Mouse (Mus musculus) WW6 (cell line): ENCODE data around the gene Slc9a5.

Source experiments
- DNase-seq: peaks from one replicate; pipeline ENCODE4 v3.0.0-alpha.2; 2013; ENCODE audit warnings: low read depth, low spot score

The Slc9a5 gene

DNA sequence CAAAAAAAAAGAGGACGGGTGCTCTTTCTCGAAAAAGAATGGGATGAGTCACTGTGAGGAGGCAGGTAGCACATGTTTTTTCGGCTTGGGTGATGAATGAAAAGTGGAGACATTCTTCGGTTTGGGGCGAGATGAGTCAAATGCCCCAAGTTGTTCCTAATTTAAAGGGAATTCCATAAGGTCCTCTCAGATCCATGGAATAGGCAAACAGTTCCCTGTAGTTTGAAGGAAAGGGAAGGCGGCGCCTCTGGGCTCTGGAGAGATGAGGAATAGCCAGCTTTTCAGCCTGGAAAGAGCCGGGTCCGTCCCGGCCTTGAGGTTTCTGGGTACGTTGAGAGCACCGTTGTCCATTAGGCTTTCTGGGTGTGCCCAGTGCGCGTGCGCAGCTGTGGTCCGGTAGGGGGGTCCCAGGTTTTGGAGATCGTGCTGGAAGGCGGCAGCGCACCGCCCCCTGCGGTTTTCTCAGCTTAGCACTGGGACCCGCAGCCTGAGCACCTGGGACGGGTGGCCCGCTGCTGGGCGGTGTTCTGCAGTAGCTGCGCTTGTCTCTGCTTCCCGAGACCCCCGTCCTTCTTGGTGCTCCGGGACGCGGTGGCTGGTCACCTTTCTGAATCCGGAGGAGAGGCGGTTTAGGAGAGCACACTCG lies at the start of gene Slc9a5:
TSS of gene Slc9a5 (plus strand) at position 394 of the 646 bp plus-strand sequence.
- DNase-seq = no peak

DNA sequence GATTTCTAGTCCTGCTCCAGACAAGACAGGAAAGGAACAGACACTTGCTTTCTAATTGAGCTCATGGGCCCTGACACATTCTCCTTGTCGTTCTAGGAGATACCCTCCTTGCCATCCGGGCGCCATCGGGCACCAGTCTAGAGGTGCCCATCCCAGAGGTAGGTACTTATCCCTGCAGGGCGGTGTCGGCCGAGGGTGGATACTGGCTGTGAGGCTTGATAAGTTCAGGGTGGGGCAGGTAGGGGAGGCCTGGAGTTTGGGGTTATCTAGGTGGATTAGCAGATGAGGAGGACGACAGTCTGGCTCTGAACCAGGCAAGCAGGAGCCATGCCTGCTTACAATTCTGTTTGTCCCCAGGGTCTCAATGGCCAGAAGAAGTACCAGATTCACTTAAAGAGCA lies 48.7 kb upstream of the Slc9a5 start:
- no peak for DNase-seq

DNA sequence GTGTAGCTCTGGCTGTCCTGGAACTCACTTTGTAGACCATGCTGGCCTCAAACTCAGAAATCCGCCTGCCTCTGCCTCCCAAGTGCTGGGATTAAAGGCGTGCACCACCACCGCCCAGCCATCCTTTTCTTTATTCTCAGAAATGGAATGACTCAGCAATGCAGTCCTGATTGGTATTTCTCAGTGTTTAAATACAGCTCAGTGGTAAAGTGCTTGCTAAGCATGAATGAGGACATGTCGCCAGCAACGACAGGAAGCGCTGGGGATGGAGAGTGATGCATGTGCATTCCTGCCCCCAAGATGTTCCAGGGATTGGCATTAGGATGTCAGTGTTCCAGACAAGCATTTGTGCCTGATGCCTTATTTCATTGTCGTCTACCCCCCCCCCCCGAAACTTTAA lies 45.2 kb upstream of the Slc9a5 start:
- no peak for DNase-seq

DNA sequence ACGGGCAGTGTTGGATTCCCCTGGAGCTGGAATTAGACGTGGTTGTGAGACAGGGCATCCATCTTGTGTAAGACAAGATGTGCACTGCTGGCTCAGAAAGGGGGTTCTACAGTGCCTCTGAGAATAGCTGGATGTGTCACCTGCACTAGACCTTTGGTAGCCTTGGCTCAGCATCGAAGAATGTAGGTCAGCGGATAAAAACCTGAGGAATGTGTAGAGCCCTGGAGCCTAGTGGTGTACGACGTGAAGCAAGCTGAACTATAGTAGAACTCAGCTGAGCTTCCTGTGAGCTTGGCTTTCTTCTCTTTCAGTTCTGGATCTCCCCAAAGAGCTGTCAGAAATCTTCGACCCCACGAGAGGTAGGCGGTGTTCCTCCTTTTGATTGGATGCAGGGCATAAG lies 44.8 kb upstream of the Slc9a5 start:
- DNase-seq = no peak

DNA sequence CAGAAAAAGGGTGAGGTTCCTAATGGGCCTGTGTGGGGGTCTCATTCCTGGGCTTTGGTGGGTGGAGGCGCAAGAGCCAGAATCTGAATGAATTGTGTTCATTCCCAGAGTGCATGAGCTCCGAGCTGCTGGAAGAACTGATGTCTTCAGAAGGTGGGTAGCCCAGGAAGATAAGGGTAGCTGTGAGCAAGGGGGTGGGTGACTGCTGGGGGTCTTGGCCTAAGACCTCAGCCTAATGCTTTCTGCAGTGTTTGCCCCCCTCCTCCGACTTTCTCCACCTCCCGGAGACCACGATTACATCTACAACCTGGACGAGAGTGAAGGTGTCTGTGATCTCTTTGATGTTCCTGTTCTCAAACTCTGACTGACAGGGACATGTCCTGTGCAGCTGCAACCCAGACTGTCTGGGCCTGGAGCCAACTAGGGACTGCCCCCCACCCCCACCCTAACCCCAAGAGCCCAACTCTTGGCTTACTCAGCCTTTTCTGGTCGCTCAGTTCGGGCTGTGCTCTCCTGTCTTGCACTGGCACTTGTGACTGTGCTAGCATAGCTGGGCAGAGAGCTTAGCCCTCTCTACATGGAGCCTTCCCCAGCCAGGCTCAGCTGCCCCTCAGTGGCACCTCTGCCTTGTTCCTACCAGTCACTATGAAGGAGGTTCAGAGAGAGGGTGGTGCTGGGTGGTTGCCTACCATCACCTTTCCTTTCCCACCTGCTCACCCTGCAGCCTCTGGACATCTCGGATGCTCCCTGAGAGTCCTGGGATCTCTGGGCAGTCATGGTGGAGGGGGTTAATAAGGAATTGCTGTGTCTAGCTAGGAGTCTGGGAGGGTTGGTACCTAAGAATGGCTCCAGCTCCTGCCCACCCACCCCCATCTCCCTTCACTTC lies 44.1 kb upstream of the Slc9a5 start:
- DNase-seq = no peak

DNA sequence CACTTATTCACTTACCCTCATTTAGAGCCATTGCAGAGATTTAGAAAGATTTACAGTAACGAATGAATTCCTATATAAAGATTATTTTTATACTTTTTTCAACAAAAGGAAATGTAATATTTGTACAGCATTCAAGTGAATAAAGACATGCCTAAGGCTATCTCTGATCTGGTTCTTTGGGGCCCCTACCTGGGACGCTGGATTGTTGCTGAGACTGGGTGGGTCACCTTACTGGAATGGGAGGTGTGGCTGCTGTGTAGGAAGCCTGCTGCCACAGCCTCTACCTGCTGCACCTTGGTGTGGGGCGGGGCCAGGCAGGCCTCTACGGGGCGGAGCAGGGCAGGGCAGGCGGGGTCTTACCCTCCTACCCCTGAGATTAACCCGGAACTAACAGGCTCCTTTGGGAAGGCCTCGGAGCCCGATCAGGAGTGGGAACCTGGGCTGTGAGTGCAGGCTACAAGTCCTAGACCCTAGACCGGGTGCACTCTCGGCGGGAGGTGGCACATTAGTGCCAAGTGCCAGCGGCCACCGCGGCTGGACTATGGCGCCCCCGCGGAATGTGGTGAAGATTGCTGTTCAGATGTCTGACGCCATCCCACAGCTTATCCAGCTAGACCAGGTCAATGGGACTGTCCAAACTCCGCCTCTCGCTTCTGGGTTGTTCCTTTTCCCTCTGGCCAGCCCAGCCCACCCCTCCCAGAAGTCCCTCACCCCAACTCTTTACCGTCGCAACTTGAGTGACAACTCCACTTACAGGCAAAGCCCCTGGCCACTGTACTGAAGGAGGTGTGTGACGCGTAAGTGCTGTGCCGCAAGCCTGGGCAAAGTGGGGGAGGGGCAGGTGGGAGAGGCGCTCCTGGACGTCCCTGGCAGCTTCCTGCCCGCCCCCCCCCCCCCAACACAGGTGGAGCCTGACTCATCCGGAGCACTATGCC lies 43.2 kb upstream of the Slc9a5 start, which contains the start of gene Elmo3:
TSS of gene Elmo3 (plus strand) at position 391 of the 935 bp plus-strand sequence.
- no peak for DNase-seq

DNA sequence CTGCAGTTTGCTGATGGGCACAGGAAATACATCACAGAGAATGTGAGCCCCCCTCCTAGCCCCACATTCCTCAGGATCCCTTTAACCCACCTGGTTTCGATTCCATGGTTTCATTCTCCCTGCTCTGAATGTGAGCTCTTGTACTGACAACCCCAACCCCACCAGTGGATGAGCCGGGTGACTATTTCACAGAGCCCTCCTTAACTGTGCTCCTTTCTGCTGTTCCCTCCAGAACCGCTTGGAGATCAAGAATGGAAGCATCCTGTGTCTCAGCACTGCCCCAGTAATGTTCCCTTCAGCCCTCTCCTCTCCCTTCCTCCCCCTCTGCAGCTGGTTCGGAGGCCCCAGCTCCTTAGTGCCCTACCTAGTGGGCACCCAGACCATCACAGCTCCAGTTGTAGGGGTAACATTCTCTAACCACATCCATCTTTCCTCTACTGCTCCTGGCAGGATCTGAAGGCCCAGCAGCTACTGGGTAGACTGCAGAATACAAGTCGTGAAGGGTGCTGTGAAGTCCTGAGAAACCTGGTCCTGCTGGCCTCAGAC lies 42.4 kb upstream of the Slc9a5 start:
- no peak for DNase-seq

DNA sequence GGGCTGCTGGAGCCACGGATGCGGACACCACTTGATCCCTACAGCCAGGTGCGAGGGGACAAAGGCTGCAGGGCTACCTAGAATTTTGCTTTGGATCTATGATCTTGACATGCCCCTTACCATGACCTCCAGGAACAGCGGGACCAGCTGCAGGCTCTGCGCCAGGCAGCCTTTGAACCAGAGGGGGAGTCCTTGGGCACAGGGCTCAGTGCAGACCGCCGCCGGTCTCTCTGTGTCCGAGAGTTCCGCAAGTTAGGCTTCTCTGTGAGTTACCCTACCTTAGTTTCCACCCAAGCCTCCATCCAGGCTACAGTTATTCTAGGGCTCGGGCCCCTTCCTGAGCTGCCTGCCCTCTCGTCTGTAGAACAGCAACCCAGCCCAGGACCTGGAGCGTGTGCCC lies 41.0 kb upstream of the Slc9a5 start:
- no peak for DNase-seq

DNA sequence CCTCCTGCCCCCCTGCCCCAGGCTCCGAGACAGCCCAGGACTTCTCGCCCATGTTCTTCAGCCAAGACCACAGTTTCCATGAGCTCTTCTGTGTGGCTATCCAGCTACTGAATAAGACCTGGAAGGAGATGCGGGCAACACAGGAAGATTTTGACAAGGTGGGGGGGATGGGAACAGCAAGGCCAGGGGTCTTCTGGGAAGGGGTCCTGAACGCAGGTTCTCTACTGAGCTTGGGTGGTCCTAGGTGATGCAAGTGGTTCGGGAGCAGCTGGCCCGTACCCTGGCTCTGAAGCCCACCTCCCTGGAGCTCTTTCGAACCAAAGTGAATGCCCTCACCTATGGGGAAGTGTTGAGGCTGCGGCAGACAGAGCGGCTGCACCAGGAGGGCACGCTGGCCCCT lies 40.2 kb upstream of the Slc9a5 start:
- DNase-seq = no peak

DNA sequence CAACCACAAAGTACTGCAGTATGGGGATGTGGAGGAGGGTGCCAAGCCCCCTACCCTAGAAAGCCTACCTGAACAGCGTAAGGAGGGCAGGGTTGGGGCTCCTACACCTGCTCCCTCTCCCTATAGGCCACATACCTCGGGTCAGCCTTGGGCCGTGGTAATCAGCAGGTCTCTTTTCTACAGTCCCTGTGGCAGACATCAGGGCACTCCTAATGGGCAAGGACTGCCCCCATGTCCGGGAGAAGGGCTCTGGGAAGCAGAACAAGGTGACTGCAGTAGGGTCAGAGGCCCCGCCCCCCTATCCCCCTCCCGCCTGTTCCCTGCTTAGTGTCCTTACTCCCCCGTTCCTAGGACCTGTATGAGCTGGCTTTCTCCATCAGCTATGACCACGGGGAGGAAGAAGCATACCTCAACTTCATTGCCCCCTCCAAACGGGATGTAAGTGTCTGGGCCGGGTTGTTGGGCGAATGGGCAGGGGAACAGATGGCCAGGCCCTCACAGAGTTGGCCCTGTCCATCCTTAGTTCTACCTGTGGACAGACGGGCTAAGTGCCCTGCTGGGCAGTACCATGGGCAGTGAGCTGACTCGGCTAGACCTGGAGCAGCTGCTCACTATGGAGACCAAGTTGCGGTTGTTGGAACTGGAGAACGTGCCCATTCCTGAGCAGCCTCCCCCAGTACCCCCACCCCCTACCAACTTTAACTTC lies 39.3 kb upstream of the Slc9a5 start:
- no peak for DNase-seq

DNA sequence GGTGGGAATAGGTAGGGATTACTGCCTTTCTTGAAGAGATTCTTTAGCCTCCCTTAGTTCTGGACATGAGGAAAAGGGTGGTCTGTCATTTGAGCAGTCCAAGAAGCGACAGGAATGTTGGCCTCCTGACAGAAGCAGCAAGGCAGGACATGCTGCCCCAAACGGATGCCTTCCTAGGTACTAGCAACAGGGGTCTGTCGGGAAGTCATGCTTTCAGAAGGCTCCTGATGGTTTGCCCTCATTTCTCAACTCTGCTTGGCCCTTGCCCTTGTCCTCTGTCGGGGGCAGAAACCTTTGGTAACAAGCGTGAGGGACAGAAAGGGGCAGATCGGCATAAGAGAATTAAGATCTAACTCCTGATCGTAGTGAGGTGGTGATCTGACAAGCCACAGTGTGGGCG lies 38.5 kb upstream of the Slc9a5 start:
- no peak for DNase-seq

DNA sequence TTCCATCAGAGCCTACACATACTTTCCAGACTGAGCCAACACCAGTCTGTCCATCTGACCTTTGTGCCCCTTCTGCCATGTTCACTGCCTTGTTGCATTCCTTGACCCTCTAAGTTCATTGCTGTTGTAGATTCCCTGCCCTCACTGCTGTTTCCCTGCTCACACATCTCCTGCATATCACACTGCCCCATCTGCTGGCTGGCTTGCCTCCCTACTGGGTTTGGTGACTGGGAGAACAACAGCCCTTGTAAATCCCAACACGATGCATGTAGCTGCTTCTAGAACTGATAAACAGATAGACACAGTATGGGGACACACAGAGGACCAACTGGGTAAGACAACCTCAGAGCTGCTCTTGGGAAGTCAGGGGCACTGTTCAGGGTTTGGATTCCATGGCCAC lies 36.9 kb upstream of the Slc9a5 start:
- no peak for DNase-seq

DNA sequence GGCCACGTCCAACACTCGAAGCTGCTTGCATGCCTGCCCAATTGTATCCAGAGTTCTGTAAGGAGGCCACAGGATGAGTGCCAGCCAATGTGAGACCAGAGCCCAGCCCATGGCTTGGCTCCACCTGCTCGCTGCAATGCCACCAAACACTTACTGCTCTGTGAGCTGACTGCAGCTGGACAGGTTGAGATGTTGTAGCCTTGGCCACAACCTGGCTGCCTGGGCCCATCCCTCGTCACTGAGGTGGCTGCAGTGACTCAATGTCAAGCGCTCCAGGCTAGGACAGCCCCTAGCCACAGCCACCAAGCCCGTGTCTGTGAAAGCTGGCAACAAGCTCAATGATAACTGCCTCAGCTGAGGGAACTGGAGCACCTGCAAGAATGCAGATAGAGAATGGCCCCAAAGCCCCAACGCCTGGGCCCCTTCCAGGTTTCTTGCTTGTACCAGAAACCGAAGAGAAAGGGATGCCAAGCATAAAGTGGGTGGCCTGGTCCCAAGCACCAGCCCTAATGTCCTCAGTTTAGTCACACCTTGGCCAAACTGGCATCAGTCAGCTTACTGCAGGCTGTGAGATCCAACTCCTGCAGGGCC lies 35.7 kb upstream of the Slc9a5 start:
- no peak for DNase-seq

DNA sequence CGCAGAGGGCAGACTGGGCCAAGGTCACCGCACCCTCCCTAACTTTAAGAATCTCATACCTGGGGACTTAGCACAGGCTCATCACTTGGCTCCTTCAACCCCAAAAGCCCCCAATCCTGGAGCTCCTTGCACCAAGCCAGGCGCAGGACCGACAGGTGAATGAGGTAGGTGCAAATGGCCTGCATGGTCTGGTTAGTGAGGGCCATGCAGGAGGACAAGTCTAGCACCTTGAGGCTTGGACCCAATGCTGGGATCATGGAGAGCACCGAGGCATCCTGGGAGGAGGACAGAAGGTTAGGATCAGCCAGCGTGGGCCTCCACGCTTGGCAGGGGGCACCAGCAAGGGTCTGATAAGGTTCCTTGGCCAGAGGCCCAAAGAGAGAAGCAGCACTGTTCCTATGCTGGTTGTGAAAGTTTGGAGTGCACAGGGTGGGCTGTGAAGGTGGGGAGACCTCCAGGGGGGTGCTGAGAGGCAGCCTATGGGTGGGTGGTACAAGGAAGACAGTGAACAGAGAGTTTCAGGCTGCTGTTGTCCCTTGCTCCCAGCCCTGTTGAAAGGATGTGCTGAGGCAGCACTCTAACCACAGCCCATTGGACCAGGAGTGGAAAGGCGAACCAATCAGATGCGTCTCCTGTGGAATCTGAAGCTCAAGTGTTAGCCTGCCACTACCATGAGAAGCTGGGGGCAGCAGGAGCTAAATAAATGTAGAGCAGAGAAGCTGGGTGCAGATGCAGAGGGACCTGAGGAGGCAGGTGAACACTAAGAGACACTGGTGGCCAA lies 34.8 kb upstream of the Slc9a5 start:
- no peak for DNase-seq

DNA sequence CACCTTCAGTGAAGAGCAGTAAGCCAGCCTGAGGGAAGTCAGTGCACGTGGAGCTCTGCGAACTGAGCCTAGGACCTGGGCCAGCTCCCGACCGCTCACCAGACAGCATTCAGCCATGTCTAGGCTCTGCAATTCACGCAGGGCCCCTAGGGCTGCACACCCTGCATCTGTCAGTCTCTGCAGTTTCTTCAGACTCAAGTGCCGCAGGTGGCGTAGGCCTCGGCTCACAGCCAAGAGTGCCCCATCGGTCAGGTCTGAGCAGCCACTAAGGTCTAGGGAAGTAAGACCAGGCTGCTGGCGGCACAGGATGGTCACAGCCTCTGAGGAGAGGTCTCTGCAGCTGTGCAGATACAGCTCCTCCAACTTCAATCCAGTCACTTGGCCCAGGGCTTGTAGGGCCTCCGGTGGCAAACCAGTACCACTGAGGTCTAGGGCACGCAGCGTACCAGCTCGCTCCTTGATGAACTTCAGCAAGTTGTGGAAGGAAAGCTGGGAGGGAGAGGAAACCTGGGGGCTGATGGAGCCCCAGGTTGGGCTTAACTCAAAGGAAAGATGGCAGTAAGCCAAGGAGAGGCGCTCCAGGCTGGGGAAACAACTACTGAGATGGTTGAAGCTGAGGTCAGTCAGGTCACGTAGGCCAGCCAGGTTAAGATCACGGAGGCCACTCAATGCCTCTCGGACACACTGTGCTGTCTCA lies 33.4 kb upstream of the Slc9a5 start:
- DNase-seq = no peak

DNA sequence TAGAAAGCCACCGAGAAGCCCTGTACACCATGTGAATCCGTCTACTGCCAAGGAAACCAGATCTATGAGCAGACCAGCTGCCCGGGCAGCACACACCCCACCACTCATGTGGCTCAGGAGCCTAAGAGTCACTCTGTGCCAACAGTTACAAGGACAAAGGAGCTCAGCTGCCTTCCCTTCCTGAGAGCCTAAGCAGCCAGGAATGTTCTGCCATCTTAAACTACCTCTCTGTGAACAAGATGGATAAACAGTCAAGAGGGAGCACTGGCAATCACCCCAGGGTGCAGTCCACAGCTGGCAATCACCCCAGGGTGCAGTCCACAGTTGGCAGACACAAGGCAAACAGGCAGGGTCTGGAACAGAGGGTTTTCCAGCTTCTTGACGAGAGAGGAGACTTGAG lies 30.7 kb upstream of the Slc9a5 start:
- no peak for DNase-seq

DNA sequence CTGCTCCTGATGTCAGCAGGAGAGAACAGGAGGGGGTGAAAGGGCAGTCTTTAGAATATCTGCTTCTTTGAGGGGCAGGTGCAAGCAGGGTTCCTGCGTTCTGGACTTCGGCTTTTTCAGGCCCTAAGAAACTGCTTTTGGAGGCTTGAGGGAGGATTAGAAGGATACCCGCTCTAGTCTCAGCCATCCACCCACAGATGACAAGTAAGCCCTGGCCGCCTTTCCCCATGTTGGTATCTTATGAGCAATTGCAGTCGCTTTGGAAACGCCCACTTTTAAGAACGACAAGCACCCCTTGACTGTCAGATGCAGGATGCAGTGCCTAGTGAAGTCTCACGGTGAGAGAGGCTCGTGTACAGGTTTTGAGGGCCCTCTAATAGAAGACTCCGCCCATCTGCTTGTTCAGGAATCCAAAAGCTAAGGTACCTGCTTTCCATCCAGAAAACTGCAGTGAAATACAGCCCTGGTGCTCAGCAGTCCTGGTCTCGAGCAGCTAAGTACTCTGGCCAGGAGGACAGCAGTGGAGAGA lies 29.9 kb upstream of the Slc9a5 start:
- DNase-seq = no peak

DNA sequence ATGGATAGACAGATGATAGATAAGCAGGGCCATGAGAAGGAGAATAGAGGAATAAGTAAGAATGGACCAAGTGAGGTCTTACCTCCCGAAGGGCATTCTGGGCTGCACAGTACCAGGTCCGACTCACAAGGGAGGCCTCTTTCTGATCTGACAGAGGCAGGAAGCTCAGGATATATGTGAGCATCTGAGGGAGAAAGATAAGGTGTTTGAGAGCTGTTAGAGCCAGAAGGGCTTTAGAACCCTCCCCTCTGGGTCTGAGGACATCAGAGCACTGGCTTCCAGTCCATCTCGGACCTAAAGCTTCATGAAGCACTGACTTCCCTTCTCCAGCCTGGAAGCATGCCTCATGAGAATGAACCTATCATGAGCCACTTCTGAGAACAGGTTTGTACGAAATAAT lies 25.5 kb upstream of the Slc9a5 start:
- DNase-seq = no peak

DNA sequence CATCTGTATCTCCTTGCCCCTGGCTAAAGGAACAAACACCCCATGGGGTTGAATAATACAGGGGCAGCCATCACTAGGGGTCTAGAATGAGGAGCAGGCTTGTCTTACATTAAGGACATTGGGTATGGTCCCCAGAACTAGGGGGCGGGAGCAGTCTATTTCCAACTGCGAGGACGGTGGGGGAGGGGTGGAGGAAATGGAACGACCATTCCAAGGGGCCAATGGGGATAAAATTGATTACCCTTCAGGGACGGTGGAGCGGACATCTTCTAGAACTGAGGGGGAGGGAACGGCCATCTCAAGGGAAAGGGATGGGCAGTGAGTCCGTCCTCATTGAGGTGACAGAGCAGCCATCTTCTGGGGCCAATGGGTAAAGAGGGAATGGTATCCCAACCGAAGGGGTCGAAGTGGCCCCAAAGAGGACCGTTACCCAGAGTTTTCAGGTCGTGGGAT lies 23.0 kb upstream of the Slc9a5 start:
- no peak for DNase-seq
